Mouse (Mus musculus) c-Kit-negative CD71-positive TER-119-positive erythroid progenitor cells, embryonic 14.5 days (primary cell): ENCODE results near the gene Fam102a.

Experiments used
- DNase-seq: peaks from one replicate; pipeline ENCODE4 v3.0.0-alpha.2; 2013; ENCODE audit warnings: low read depth, low spot score

Fam102a gene

GRCm38 (mm10) chr2:32546951-32547350 is 11.8 kb downstream of the Fam102a start:
- DNase-seq: no peak

DNA sequence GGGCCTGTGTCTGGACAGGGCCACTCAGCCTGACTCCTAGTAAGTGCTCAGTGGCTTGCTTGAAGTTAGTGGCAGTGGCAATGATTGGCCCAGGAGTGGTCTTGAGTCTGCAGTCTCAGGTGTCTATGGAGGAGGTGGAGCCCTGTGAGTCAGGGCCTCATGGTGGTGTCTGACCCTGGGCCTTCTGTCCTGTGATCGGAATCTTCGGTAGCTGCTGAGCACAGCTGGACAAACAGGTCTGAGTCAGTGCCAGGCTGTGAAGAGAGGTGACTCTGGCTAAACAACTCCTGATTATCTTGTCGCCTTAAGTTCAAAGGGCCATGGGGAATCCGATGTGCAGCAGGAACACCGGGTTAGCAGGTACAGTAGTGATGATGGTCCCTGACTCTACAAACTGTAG is 12.2 kb downstream of the Fam102a start:
- DNase-seq: no peak

GRCm38 (mm10) chr2:32547964-32548739 is 13.0 kb downstream of the Fam102a start:
- DNase-seq: no peak

DNA sequence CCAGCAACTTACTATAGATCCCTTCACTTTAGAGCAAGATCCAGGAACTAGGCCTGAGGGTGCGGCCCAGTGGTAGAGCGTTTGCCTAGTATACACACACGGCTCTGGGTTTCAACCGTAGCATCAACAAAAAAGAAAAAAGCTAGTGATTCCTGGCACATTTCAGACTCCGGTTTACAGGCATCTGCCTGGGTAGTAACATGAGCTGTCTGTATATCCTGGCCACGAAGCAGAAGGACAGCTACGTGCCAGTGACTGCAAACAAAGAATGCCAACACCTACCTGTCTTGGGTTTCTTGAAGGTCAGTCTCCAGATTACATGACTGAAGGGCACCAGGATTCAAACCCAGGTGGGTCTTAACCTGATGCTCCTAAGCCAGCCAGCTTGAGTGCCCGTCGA is 14.0 kb downstream of the Fam102a start:
- DNase-seq: no peak

DNA sequence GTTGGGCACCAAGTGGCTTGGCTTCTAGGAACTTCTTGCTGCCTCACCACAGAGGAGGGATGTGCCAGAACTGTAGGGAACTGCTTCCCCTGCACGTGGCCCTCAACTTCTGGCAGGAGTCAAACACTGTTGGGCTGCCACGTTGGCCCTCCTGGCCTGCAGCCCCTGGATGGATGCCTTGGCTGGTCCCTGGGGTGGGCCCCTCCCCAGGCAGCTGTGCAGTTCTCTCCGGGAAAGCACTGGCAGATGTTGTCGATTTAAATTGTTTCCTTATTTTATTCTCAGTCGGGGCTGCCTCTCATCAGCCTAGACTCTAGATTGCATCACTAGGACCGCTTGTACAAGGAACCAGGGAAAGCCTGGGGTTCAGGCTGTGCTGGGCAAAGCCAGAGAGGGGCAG is 14.6 kb downstream of the Fam102a start:
- DNase-seq: no peak

GRCm38 (mm10) chr2:32551236-32551635 is 16.1 kb downstream of the Fam102a start:
- DNase-seq: no peak

DNA sequence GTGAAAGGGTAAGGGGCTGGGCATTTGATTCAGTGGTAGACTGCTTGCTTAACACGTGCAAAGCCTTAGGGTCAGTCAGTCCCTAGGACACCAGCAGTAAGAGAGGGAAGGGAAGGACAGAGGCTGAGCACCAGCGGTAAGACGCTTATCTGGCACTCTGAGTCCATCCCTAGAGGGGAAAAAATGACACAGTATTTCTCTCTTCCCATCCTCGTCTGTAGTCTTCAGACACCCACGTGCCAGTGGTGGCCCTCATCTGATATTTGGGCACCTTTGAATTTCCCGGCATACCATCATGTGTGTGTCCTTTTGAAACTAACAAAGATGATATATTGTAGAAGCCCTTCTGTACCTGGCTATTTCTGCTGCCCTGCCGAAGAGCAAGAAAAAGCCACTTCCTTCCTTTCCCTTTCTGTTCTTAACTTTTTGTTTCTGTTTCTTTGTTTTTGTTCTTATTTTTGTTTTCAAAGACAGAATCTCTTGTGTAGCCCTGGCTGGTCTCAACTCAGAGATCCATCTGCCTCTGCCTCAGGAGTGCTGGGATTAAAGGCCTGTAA is 18.5 kb downstream of the Fam102a start:
- no peak for DNase-seq

DNA sequence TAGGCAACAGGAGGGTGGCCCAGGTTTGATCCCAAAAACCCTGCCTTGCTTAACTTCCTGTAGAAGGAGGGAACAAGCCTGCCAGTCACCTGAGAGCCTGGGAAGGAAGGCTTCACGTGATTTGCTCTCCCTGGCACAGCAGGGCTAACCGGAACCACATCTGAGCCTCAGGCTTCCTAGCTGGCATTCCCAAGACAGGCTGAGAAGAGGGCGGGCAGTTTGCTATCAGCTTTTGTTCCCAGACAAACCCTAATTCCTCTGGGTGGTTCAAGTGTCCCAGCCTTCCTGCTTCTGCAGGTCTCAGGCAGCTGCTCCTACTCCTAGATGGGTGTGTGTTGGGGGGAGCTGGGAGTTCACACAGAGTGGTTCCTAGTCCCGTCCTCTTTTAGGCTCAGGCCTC is 20.4 kb downstream of the Fam102a start:
- no peak for DNase-seq

DNA sequence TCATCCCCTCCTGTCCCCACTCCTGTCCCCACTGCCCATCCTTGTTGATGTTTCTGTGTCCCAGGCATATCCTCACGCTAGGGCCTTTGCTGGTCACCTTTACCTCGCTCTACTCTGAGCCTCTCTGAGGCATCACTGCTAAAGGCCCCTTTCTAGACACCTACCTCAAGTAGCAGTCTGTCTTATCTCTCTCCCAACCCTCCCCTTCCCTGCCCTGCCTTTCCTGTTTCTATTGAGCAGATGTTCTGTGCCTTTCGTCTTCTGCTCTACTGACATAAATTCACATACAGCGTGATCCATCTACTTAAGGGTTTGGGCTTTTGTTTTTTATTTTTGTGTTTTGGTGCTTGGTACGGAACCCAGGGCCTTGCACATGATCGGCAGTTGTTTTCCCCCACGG is 20.9 kb downstream of the Fam102a start:
- DNase-seq: no peak

- no peak for DNase-seq
Observed at GRCm38 (mm10) chr2:32559570-32559969, 24.4 kb downstream of the Fam102a start.

- DNase-seq: peak; percentile 45
Observed at GRCm38 (mm10) chr2:32566536-32567063, 31.5 kb downstream of the Fam102a start.

- DNase-seq: no peak
Observed at GRCm38 (mm10) chr2:32568149-32568548, 33.0 kb downstream of the Fam102a start.

GRCm38 (mm10) chr2:32568941-32569340 is 33.8 kb downstream of the Fam102a start:
- no peak for DNase-seq

- DNase-seq: peak; percentile 76
Observed at GRCm38 (mm10) chr2:32570698-32571494, 35.8 kb downstream of the Fam102a start, which contains the start of gene Dpm2. TSS of gene Dpm2 (plus strand) at chr2:32570858.

GRCm38 (mm10) chr2:32572196-32572595 is 37.1 kb downstream of the Fam102a start:
- DNase-seq: no peak

DNA sequence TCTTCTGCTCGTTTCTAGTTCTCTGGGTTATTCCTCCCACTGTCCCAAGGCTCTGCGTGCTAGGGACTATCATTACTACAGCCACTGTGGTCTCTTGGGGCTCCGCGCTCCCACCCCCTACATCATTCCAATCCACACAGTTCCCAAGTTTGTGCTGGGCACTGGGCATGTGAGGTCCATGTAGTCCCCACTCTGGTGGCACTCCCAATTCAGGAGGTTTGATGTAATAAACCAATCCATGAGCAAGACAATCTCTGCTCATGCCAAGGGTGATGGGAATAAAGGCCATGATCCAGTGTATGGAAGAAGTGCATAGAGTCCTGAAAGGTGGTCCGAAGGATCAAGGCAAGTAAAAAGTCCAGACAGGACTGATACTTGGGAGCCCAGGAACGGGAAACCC is 39.4 kb downstream of the Fam102a start, which contains the start of gene Pip5kl1:
Gene Pip5kl1 (plus strand): TSS at position 301 of the 400 bp plus-strand sequence.
- no peak for DNase-seq

- no peak for DNase-seq
Observed at GRCm38 (mm10) chr2:32574901-32575585, 39.9 kb downstream of the Fam102a start.

- no peak for DNase-seq
Observed at GRCm38 (mm10) chr2:32575586-32576160, 40.5 kb downstream of the Fam102a start, which contains the start of gene 9430097D07Rik. TSS of gene 9430097D07Rik (minus strand) at chr2:32575684.

DNA sequence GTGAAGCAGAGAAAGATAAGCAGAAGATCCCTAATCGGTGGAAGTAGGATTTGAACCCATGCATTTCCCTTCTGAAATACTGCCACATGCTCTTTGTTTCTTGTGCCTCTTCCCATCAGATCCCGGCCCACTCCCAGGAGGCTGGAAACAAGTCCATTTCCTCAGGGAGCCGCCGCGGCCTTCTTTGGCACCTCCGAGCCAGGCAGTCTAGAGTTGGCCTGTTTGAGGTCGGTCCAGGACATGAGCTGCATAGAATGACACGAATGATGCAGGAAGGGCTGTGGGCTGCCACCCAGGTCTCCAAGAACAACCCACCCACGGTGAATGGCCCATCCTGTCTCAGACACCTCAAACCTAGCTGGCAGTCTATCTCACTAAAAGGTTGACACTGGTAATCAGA is 41.4 kb downstream of the Fam102a start:
- DNase-seq: no peak

- no peak for DNase-seq
Observed at GRCm38 (mm10) chr2:32578146-32579046, 43.3 kb downstream of the Fam102a start.
